Mouse (Mus musculus): Measurements from ENCODE around the gene OR5BS1P. TPM values are rescaled to one million over a fixed set of nuclear protein-coding genes. Genes with fewer than 3 reads are reported as not detected.
A peak's percentile ranks its signal among the peaks of the same experiment; 100 is the strongest.

The OR5BS1P gene
- polyA plus RNA-seq, 1 experiment from 2014 or later, result not detected

DNA sequence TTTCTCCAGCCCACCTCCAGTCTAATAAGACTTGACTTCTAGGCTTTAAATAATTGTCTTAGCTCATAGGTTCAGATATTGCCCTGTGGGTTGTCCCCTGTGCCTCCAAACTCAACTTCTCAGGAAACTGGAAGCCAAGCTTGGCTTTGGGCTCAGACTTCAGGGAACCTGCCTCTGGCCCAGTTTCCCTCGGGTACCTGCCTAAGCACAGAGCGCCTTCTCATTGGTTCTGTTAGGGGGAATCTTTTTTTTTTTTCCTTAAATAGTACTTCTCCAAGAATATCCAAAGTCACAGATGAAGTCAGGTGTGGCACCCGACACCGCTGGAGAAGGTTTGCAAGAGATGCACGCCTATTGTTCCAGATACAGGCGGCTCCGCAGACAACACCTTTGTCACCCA is 17.4 kb upstream of the OR5BS1P start, which contains the start of gene Olfr281:
Gene Olfr281 (plus strand): TSS at position 301 of the 400 bp plus-strand sequence.
- H3K9me3 ChIP-seq (ENCODE audit: low read depth, low read length), result no peaks in the 10 kb centered on the region
- H3K36me3 ChIP-seq (ENCODE audit: insufficient read depth), result no peaks in the 10 kb centered on the region
- H3K9ac ChIP-seq, result no peak within 1 kb of the TSS
- DNase-seq (no peak), ATAC-seq (ENCODE audit: insufficient read depth) (no peak)
- TF ChIP-seq CTCF (IDR thresholded peaks at IDR 0.05; ENCODE audit: low read depth), result no peak
- no peak within 1 kb of the TSS for H3K4me3 ChIP-seq (ENCODE audit: low read depth, low read length)
- H3K4me1 ChIP-seq (ENCODE audit: insufficient read depth), result no peaks in the 10 kb centered on the region
- no peak within 1 kb of the TSS for H3K27ac ChIP-seq (ENCODE audit: low read depth)
- 89% methylated on average over 7 of the region's 7 CpGs for WGBS
- no peak within 1 kb of the TSS for H3K4me2 ChIP-seq
- H3K27me3 ChIP-seq (ENCODE audit: insufficient read depth, low read length), result no peaks in the 10 kb centered on the region

DNA sequence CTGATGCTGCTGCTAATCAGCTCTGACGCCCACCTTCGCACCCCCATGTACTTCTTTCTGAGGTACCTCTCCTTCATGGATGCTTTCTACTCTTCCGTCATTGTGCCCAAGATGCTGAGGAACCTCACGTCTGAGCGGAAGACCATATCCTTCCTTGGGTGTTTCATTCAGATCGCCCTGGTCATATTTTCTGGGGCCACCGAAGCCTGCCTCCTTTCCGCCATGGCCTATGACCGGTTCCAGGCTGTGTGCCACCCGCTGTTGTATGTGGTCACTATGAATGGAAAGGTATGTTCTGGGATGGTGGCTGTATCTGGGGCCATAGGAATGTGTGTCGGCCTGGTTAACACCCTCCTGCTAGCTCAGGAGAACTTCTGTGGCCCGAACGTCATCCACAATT is 1.8 kb downstream of the OR5BS1P start:
- no peak for DNase-seq
- no peak for TF ChIP-seq CTCF (IDR thresholded peaks at IDR 0.05; ENCODE audit: low read depth)
- H3K9me3 ChIP-seq (ENCODE audit: low read depth, low read length), result no peaks in the 10 kb centered on the region

GRCm38 (mm10) chr15:98474958-98475357 is 5.3 kb downstream of the OR5BS1P start:
- Histone ChIP-seq H3K9ac (no peak overlapping the region), H3K36me3 (ENCODE audit: insufficient read depth) (no peaks in the 10 kb centered on the region), H3K27ac (ENCODE audit: low read depth) (no peak overlapping the region), H3K27me3 (ENCODE audit: insufficient read depth, low read length) (no peaks in the 10 kb centered on the region), H3K4me1 (ENCODE audit: insufficient read depth) (no peaks in the 10 kb centered on the region), H3K9me3 (ENCODE audit: low read depth, low read length) (no peaks in the 10 kb centered on the region), H3K4me2 (no peak overlapping the region), H3K4me3 (ENCODE audit: low read depth, low read length) (no peak overlapping the region)
- 74% methylated on average over 10 of the region's 10 CpGs for WGBS
- ATAC-seq (ENCODE audit: insufficient read depth) (no peak), DNase-seq (no peak)
- no peak for TF ChIP-seq CTCF (IDR thresholded peaks at IDR 0.05; ENCODE audit: low read depth)

More for the DNA sequence above, 1.8 kb downstream of the OR5BS1P start:
- Histone ChIP-seq H3K4me1 (ENCODE audit: insufficient read depth) (no peaks in the 10 kb centered on the region), H3K4me3 (ENCODE audit: low read depth, low read length) (no peak overlapping the region), H3K9ac (no peak overlapping the region), H3K27me3 (ENCODE audit: insufficient read depth, low read length) (no peaks in the 10 kb centered on the region), H3K4me2 (no peak overlapping the region), H3K36me3 (ENCODE audit: insufficient read depth) (no peaks in the 10 kb centered on the region), H3K27ac (ENCODE audit: low read depth) (no peak overlapping the region)
- WGBS, result 90% methylated on average over 13 of the region's 13 CpGs
- ATAC-seq (ENCODE audit: insufficient read depth), result no peak

DNA sequence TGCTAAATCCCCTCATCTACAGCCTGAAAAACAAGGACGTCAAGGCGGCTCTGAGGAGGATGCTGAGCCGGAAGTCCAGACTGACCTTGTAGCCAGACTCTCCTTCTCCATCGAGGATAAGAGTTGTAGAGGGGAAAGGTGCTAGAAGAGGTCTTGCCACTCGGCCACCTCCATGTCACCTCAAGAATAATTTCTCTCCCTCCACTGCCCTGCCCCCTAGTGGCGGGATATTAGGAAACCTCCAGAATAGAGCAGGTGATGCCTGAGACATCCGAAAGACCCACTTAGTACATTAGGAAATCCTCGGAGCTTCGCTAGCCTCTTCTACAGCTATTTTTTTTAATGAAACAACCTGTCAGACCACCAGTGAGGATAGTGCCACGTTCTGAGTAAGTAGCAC is 5.7 kb downstream of the OR5BS1P start:
- TF ChIP-seq CTCF (IDR thresholded peaks at IDR 0.05; ENCODE audit: low read depth), result peak; percentile 72

GRCm38 (mm10) chr15:98476281-98476680 is 6.6 kb downstream of the OR5BS1P start:
- ATAC-seq (ENCODE audit: insufficient read depth), result no peak
- Histone ChIP-seq H3K4me1 (ENCODE audit: insufficient read depth) (no peaks in the 10 kb centered on the region), H3K36me3 (ENCODE audit: insufficient read depth) (no peaks in the 10 kb centered on the region), H3K4me3 (ENCODE audit: low read depth, low read length) (no peak overlapping the region), H3K9me3 (ENCODE audit: low read depth, low read length) (no peaks in the 10 kb centered on the region), H3K27me3 (ENCODE audit: insufficient read depth, low read length) (no peaks in the 10 kb centered on the region), H3K4me2 (no peak overlapping the region), H3K27ac (ENCODE audit: low read depth) (no peak overlapping the region), H3K9ac (no peak overlapping the region)
- no peak for TF ChIP-seq CTCF (IDR thresholded peaks at IDR 0.05; ENCODE audit: low read depth)
- DNase-seq, result no peak
- 80% methylated on average over 5 of the region's 5 CpGs for WGBS

More for the DNA sequence above, 5.7 kb downstream of the OR5BS1P start:
- whole genome bisulfite sequencing, result 49% methylated on average over 10 of the region's 10 CpGs
- no peaks in the 10 kb centered on the region for H3K36me3 ChIP-seq (ENCODE audit: insufficient read depth)
- no peak overlapping the region for H3K4me2 ChIP-seq
- no peak overlapping the region for H3K4me3 ChIP-seq (ENCODE audit: low read depth, low read length)
- H3K9me3 ChIP-seq (ENCODE audit: low read depth, low read length), result no peaks in the 10 kb centered on the region
- DNase-seq (peak; percentile 58), ATAC-seq (ENCODE audit: insufficient read depth) (no peak)
- H3K4me1 ChIP-seq (ENCODE audit: insufficient read depth), result no peaks in the 10 kb centered on the region
- H3K9ac ChIP-seq, result no peak overlapping the region
- no peak overlapping the region for H3K27ac ChIP-seq (ENCODE audit: low read depth)
- H3K27me3 ChIP-seq (ENCODE audit: insufficient read depth, low read length), result no peaks in the 10 kb centered on the region

GRCm38 (mm10) chr15:98479568-98480102 is 9.9 kb downstream of the OR5BS1P start:
- TF ChIP-seq CTCF (IDR thresholded peaks at IDR 0.05; ENCODE audit: low read depth), result no peak
- WGBS, result 70% methylated on average over 7 of the region's 7 CpGs
- H3K9me3 ChIP-seq (ENCODE audit: low read depth, low read length), result no peaks in the 10 kb centered on the region
- no peak overlapping the region for H3K27ac ChIP-seq (ENCODE audit: low read depth)
- H3K27me3 ChIP-seq (ENCODE audit: insufficient read depth, low read length), result no peaks in the 10 kb centered on the region
- no peaks in the 10 kb centered on the region for H3K4me1 ChIP-seq (ENCODE audit: insufficient read depth)
- no peak overlapping the region for H3K9ac ChIP-seq
- no peaks in the 10 kb centered on the region for H3K36me3 ChIP-seq (ENCODE audit: insufficient read depth)
- H3K4me2 ChIP-seq, result no peak overlapping the region
- no peak for DNase-seq
- ATAC-seq (ENCODE audit: insufficient read depth), result no peak
- no peak overlapping the region for H3K4me3 ChIP-seq (ENCODE audit: low read depth, low read length)

GRCm38 (mm10) chr15:98482701-98483100 is 13.0 kb downstream of the OR5BS1P start, which contains the start of gene Lalba:
Gene Lalba, minus strand, starts transcription at chr15:98482721.
- Histone ChIP-seq H3K27ac (ENCODE audit: low read depth) (no peak within 1 kb of the TSS), H3K9ac (no peak within 1 kb of the TSS), H3K36me3 (ENCODE audit: insufficient read depth) (no peaks in the 10 kb centered on the region), H3K4me2 (no peak within 1 kb of the TSS), H3K4me1 (ENCODE audit: insufficient read depth) (no peaks in the 10 kb centered on the region), H3K4me3 (ENCODE audit: low read depth, low read length) (no peak within 1 kb of the TSS), H3K27me3 (ENCODE audit: insufficient read depth, low read length) (no peaks in the 10 kb centered on the region), H3K9me3 (ENCODE audit: low read depth, low read length) (no peaks in the 10 kb centered on the region)
- no peak for ATAC-seq (ENCODE audit: insufficient read depth)
- TF ChIP-seq CTCF (IDR thresholded peaks at IDR 0.05; ENCODE audit: low read depth), result no peak
- 50% methylated on average over 3 of the region's 3 CpGs for WGBS
- DNase-seq, result peak; percentile 16

Data from lung, embryonic 14.5 days (tissue).